Mouse (Mus musculus) embryo, embryonic 9.5 days (tissue): Measurements from ENCODE around the gene Atp6v0a2.
"Not testable (repeated sequence)": the region's sequence is repeated elsewhere in the genome, so short reads cannot be mapped to it uniquely, and the experiment has no call there.

Experiments used
- DNase-seq: peaks from one replicate; pipeline ENCODE4 v3.0.0-alpha.2; 2017; ENCODE audit errors: extremely low spot score

Gene Atp6v0a2

GRCm38 (mm10) chr5:124628448-124629363, at the start of gene Atp6v0a2:
Gene Atp6v0a2, plus strand, starts transcription at chr5:124628576.
- peak; percentile 95 for DNase-seq

- peak; percentile 92 for DNase-seq
These were observed 49.6 kb upstream of the Atp6v0a2 start, which contains the start of the genes Eif2b1 and Gtf2h3 for GRCm38 (mm10) chr5:124578633-124579317. Gene Eif2b1, minus strand, starts transcription at chr5:124579131. Gene Gtf2h3, plus strand, starts transcription at chr5:124579140.

DNA sequence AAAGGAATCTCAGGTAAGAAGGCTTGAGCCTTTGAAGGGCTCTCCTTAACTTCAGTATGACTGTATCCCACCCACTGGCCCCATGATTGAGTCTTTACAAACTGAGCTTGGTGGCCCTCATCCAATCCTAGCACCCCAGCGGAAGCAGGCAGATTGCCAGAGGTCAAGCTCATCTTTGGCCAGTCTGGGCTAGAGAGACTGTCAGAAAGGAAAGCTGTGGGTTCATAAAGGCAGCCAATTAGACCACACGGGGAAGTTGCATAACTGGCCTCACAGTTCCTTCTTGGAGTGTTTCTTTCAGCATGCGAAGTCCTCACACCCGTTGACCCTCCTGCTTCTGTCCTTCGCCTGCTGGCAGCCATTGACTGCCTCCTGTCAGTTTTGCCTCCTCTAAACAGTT, 45.9 kb upstream of the Atp6v0a2 start:
- no peak for DNase-seq

GRCm38 (mm10) chr5:124592768-124593167, 35.6 kb upstream of the Atp6v0a2 start:
- no peak for DNase-seq

- DNase-seq, result peak; percentile 89
These were observed 29.9 kb upstream of the Atp6v0a2 start for GRCm38 (mm10) chr5:124598224-124599174.

DNA sequence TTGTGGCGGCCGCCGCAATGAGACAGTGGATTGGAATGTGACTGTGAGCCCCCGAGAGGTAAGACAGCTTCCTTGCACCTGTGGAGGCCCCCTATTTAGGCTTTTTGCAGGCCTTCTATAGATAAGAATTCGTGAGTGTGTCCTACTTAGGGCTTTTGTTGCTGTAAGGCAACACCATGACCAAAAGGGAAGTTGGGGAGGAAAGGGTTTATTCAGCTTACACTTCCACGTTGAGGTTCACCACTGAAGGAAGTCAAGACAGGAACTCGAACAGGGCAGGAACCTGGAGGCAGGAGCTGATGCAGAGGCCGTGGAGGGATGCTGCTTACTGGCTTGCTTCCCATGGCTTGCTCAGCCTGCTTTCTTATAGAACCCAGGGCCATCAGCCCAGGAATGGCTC, 28.6 kb upstream of the Atp6v0a2 start:
- DNase-seq, result not testable (repeated sequence)

GRCm38 (mm10) chr5:124602349-124602748, 26.0 kb upstream of the Atp6v0a2 start:
- DNase-seq, result peak; percentile 56

- DNase-seq, result no peak
These were observed 24.1 kb upstream of the Atp6v0a2 start for GRCm38 (mm10) chr5:124604296-124604695.

GRCm38 (mm10) chr5:124605041-124605622, 23.2 kb upstream of the Atp6v0a2 start:
- no peak for DNase-seq

GRCm38 (mm10) chr5:124610965-124611364, 17.4 kb upstream of the Atp6v0a2 start:
- DNase-seq, result no peak

- DNase-seq, result no peak
These were observed 13.7 kb upstream of the Atp6v0a2 start for GRCm38 (mm10) chr5:124614709-124615108.

DNA sequence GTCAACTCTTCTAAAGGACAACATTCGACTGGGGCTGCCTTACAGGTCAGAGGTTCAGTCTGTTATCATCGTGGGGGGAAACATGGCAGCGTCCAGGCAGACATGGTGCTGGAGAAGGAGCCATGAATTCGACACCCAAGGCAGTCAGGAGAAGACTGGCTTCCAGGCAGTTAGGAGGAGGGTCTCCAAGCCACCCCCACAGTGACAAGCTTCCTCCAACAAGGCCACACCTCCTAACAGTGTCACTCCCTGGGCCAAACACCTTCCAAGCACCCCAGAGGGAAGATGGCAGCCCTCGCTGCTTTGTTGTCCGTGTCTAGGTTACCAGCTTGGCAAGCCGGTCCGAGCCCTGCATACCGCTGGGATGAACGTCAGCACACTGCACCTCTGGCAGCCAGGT, 9.7 kb upstream of the Atp6v0a2 start:
- no peak for DNase-seq

DNA sequence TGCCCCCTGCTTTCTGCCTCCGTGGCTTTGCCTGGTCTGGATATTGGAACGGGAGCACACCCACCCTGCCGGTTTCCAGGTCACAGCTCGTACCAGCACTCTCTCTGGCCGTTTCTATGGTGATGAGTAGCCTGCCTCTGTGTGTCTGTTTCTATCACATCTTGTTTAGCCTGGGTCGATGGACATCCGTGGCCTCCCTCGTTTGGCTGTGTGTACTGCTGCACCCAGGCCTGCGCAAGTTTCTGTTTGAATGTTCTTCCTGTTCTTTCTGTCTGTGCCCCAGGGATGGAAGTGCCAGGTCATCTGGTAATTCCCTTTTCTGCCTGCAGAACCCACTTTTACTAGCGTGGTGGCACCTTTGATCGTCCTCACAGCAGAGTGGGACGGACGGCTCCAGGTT, 7.0 kb upstream of the Atp6v0a2 start:
- no peak for DNase-seq

DNA sequence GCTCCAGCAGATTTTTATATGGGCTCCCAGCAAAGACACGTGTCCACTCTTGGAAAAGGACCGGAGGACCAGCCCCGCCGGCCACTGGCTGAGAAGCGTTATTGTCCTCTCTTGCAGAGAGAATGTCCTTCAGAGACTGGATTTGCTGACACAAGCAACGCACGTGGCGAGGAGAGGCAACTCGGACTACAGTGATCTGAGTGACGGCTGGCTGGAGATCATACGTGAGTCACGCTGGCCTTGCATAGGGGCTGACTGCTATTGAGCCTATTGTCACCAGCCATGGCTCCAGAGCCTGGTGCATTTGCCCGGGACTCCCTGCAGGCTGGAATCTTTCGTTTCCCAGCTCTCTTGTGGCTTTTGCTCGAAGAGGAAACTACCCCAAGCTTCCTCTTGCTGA, 5.5 kb upstream of the Atp6v0a2 start:
- no peak for DNase-seq

DNA sequence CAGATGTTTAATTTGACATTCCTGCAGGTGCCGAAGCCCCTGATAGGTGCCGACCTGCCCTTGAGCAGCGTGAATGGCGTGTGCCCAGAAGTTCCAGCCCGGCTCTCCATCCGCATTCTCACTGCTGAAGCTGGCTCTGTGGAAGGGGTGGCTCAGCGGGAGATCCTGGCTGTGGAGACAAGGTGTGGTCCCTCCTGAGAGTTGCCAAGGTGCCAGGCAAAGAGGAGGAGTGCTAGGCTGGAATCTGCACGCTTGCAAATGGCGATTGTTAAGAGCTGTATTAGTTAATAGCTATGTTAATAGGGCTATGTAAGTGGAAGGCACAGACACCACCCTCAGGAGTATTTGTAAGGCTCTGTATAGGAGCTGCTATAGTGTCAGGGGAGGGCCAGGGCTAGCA, 4.1 kb upstream of the Atp6v0a2 start:
- no peak for DNase-seq

GRCm38 (mm10) chr5:124629641-124630040, 1.3 kb downstream of the Atp6v0a2 start:
- DNase-seq, result no peak

- DNase-seq, result no peak
These were observed 3.3 kb downstream of the Atp6v0a2 start for GRCm38 (mm10) chr5:124631685-124632084.

GRCm38 (mm10) chr5:124632461-124632860, 4.1 kb downstream of the Atp6v0a2 start:
- no peak for DNase-seq

DNA sequence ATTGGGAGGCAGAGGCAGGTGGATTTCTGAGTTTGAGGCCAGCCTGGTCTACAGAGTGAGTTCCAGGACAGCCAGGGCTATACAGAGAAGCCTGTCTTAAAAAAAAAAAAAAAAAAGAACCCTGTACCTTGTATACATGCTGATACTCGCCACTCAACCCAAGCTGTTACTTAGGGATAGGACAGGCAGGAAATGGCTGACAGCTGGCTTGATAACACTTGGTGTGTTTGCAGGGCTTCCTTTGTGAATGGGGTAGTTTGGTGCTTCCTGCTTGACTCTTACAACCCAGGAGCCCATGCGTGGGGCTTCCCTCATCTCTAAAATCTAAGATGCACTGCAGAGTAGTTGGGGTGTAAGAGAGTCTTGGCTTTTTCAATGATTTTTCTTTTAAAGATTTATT, 5.0 kb downstream of the Atp6v0a2 start:
- no peak for DNase-seq

GRCm38 (mm10) chr5:124635068-124635467, 6.7 kb downstream of the Atp6v0a2 start:
- peak; percentile 8 for DNase-seq

GRCm38 (mm10) chr5:124636139-124636538, 7.8 kb downstream of the Atp6v0a2 start:
- no peak for DNase-seq
